10 mouse cellular contexts compared by ENCODE assay signal in genomic region chr11:54356676-54357075, GRCm38 (mm10). TPM values are rescaled to one million over a fixed set of nuclear protein-coding genes. Genes with fewer than 3 reads are reported as not detected.
A peak's percentile ranks its signal among the peaks of the same experiment; 100 is the strongest.
DNase-seq lines count a peak whose midpoint lies in the region; ATAC-seq and TF ChIP-seq lines count a peak whose summit lies in the region.
"Had no signal": no experiment of that assay in that cellular context is flagged by ENCODE, and none has a peak within 500 bp of the region (broad histone marks: within the 10 kb centered on the region; RNA-seq: fewer than 3 reads in every experiment).

No protein-coding gene starts in this region.

- TF ChIP-seq CTCF in lung, embryonic 14.5 days (IDR thresholded peaks at IDR 0.05; ENCODE audit: low read depth) = peak; percentile 53

- H3K9ac ChIP-seq in lung, embryonic 14.5 days = no peak overlapping the region
- H3K9ac ChIP-seq: stomach, embryonic 15.5 days had no signal

- WGBS in lung, embryonic 14.5 days = 51% methylated on average over 4 of the region's 4 CpGs

- no peak overlapping the region for H3K4me2 ChIP-seq in lung, embryonic 14.5 days
- H3K4me2 ChIP-seq: stomach, embryonic 15.5 days had no signal

- H3K27me3 ChIP-seq in lung, embryonic 14.5 days (ENCODE audit: insufficient read depth, low read length) = no peaks in the 10 kb centered on the region
- H3K27me3 ChIP-seq: stomach, embryonic 15.5 days had no signal

- no peaks in the 10 kb centered on the region for H3K4me1 ChIP-seq in lung, embryonic 14.5 days (ENCODE audit: insufficient read depth)
- H3K4me1 ChIP-seq: stomach, embryonic 15.5 days had no signal

- H3K4me3 ChIP-seq in lung, embryonic 14.5 days (ENCODE audit: low read depth, low read length) = no peak overlapping the region
- H3K4me3 ChIP-seq: stomach, embryonic 15.5 days had no signal

- DNase-seq in gastrocnemius, postnatal 10 days = peak; percentile 18
- DNase-seq in gastrocnemius, postnatal 4 days (ENCODE audit: low spot score in 2 of 2) = no peak
- peak; percentile 8 for DNase-seq in urinary bladder, postnatal 25 days (ENCODE audit: low spot score)
- no peak for DNase-seq in urinary bladder, adult 2 months (ENCODE audit: low spot score)
- peak; percentile 18 for DNase-seq in lung, embryonic 14.5 days
- DNase-seq in right cerebral cortex, postnatal 4 days = no peak
- DNase-seq in ovary, postnatal 36 days (ENCODE audit: low spot score) = no peak
- no peak for DNase-seq in cerebellum, adult 18-20 months

- H3K27ac ChIP-seq in lung, embryonic 14.5 days (ENCODE audit: low read depth) = no peak overlapping the region
- H3K27ac ChIP-seq: stomach, embryonic 15.5 days had no signal

- H3K36me3 ChIP-seq in lung, embryonic 14.5 days (ENCODE audit: insufficient read depth) = no peaks in the 10 kb centered on the region
- H3K36me3 ChIP-seq: stomach, embryonic 15.5 days had no signal

- no peaks in the 10 kb centered on the region for H3K9me3 ChIP-seq in lung, embryonic 14.5 days (ENCODE audit: low read depth, low read length)
- H3K9me3 ChIP-seq: stomach, embryonic 15.5 days had no signal

- ATAC-seq in lung, embryonic 14.5 days (ENCODE audit: insufficient read depth) = no peak

RNA-seq across cellular contexts. Expression of gene Meikin, which starts 13.8 kb away (rescaled TPM):
- total RNA-seq in gastrocnemius, postnatal 10 days (2021) = not detected
- total RNA-seq in gastrocnemius, postnatal 4 days (2021) = not detected
- not detected in 2 replicates for polyA plus RNA-seq in urinary bladder, adult 2 months (2012; rRNA removed)
- polyA plus RNA-seq in lung, embryonic 14.5 days (2014; fragmentation: Nextera tagmentation; extraction: Ambion mirVana) = not detected in 2 replicates
- total RNA-seq: adrenal gland, adult 18-20 months had no signal
- polyA plus RNA-seq: stomach, embryonic 15.5 days had no signal

RNA-seq across cellular contexts. Expression of gene Acsl6, which starts 53.1 kb away (rescaled TPM):
- total RNA-seq in gastrocnemius, postnatal 10 days (2021) = 10 to 100 TPM; 21.3 to 21.6 TPM
- total RNA-seq in gastrocnemius, postnatal 4 days (2021) = 10 to 100 TPM in 1 of 2 experiments, 1 to 10 TPM in 1; 7.3 to 10.2 TPM
- 0.96 and 1.1 TPM in 2 replicates for polyA plus RNA-seq in urinary bladder, adult 2 months (2012; rRNA removed)
- 0.35 and 0.67 TPM in 2 replicates for polyA plus RNA-seq in lung, embryonic 14.5 days (2014; fragmentation: Nextera tagmentation; extraction: Ambion mirVana)

Comparison
In these comparisons a context has a peak if more than half of its experiments do, and no peak if none do; other contexts are left out.
1. DNase-seq: peak in gastrocnemius, postnatal 10 days (single experiment), urinary bladder, postnatal 25 days (single experiment) and lung, embryonic 14.5 days (single experiment); none in gastrocnemius, postnatal 4 days (0 of 2), urinary bladder, adult 2 months (single experiment), right cerebral cortex, postnatal 4 days (single experiment), ovary, postnatal 36 days (single experiment) and cerebellum, adult 18-20 months (0 of 2).